Mouse (Mus musculus) kidney, adult 8-10 months (tissue): Measurements from ENCODE around the gene Slc16a13.
A peak's percentile ranks its signal among the peaks of the same experiment; 100 is the strongest.

ENCODE experiments used
- DNase-seq, 2 experiments: peaks; one replicate each; pipeline ENCODE4 v3.0.0; 2022

The Slc16a13 gene

GRCm38 (mm10) chr11:70210681-70211080, 10.2 kb downstream of the Slc16a13 start:
- peak in 1 of 2 experiments; percentile 2 for DNase-seq

GRCm38 (mm10) chr11:70208778-70209388, 12.0 kb downstream of the Slc16a13 start:
- DNase-seq = no peak

- no peak for DNase-seq
Observed at GRCm38 (mm10) chr11:70207283-70207682, 13.6 kb downstream of the Slc16a13 start.

- DNase-seq = no peak
Observed at GRCm38 (mm10) chr11:70206801-70207200, 14.1 kb downstream of the Slc16a13 start.

GRCm38 (mm10) chr11:70201691-70202090, 19.2 kb downstream of the Slc16a13 start:
- DNase-seq = peak; percentile 81 to 90

GRCm38 (mm10) chr11:70200036-70200608, 20.7 kb downstream of the Slc16a13 start:
- no peak for DNase-seq

- no peak for DNase-seq
Observed at GRCm38 (mm10) chr11:70199107-70199506, 21.8 kb downstream of the Slc16a13 start.

- DNase-seq = no peak
Observed at GRCm38 (mm10) chr11:70198332-70198731, 22.5 kb downstream of the Slc16a13 start.

- DNase-seq = peak in 1 of 2 experiments; percentile 60
Observed at GRCm38 (mm10) chr11:70193354-70194285, 27.2 kb downstream of the Slc16a13 start.

- no peak for DNase-seq
Observed at GRCm38 (mm10) chr11:70192157-70192556, 28.7 kb downstream of the Slc16a13 start.

- DNase-seq = no peak
Observed at GRCm38 (mm10) chr11:70191188-70191587, 29.7 kb downstream of the Slc16a13 start.

- peak in 1 of 2 experiments; percentile 32 for DNase-seq
Observed at GRCm38 (mm10) chr11:70189319-70190134, 31.3 kb downstream of the Slc16a13 start.

- DNase-seq = no peak
Observed at GRCm38 (mm10) chr11:70185120-70185519, 35.7 kb downstream of the Slc16a13 start.

GRCm38 (mm10) chr11:70180496-70180895, 40.4 kb downstream of the Slc16a13 start:
- no peak for DNase-seq

- peak in 1 of 2 experiments; percentile 23 for DNase-seq
Observed at GRCm38 (mm10) chr11:70179401-70179800, 41.5 kb downstream of the Slc16a13 start.

GRCm38 (mm10) chr11:70178756-70179155, 42.1 kb downstream of the Slc16a13 start:
- DNase-seq = no peak

GRCm38 (mm10) chr11:70178311-70178710, 42.6 kb downstream of the Slc16a13 start:
- no peak for DNase-seq

GRCm38 (mm10) chr11:70177647-70178046, 43.2 kb downstream of the Slc16a13 start:
- no peak for DNase-seq

- peak; percentile 82 to 85 for DNase-seq
Observed at GRCm38 (mm10) chr11:70174491-70174890, 46.4 kb downstream of the Slc16a13 start.

- DNase-seq = peak in 1 of 2 experiments; percentile 44
Observed at GRCm38 (mm10) chr11:70172298-70172697, 48.6 kb downstream of the Slc16a13 start.

GRCm38 (mm10) chr11:70171847-70172246, 49.0 kb downstream of the Slc16a13 start:
- DNase-seq = peak in 1 of 2 experiments; percentile 58

GRCm38 (mm10) chr11:70171181-70171580, 49.7 kb downstream of the Slc16a13 start:
- peak; percentile 81 to 86 for DNase-seq

GRCm38 (mm10) chr11:70170291-70170690, 50.6 kb downstream of the Slc16a13 start:
- no peak for DNase-seq
